Mouse (Mus musculus): ENCODE measurements around the gene Tpst2.

The Tpst2 gene

GRCm38 (mm10) chr5:112256457-112256856, 20.0 kb upstream of the Tpst2 start:
- DNase-seq: no peak

GRCm38 (mm10) chr5:112257896-112258295, 18.6 kb upstream of the Tpst2 start:
- DNase-seq: no peak

GRCm38 (mm10) chr5:112259862-112260650, 16.4 kb upstream of the Tpst2 start:
- DNase-seq: no peak

GRCm38 (mm10) chr5:112260818-112261217, 15.7 kb upstream of the Tpst2 start:
- DNase-seq: no peak

GRCm38 (mm10) chr5:112264099-112264498, 12.4 kb upstream of the Tpst2 start:
- DNase-seq: no peak

- no peak for DNase-seq
These were observed 11.4 kb upstream of the Tpst2 start for GRCm38 (mm10) chr5:112265110-112265509.

GRCm38 (mm10) chr5:112265515-112265914, 11.0 kb upstream of the Tpst2 start:
- DNase-seq: no peak

GRCm38 (mm10) chr5:112266011-112266777, 10.3 kb upstream of the Tpst2 start:
- no peak for DNase-seq

- no peak for DNase-seq
These were observed 5.5 kb upstream of the Tpst2 start for GRCm38 (mm10) chr5:112270764-112271541.

GRCm38 (mm10) chr5:112272934-112273333, 3.6 kb upstream of the Tpst2 start:
- no peak for DNase-seq

GRCm38 (mm10) chr5:112273746-112274463, 2.6 kb upstream of the Tpst2 start:
- DNase-seq: no peak

GRCm38 (mm10) chr5:112275021-112275804, 1.3 kb upstream of the Tpst2 start:
- no peak for DNase-seq

- no peak for DNase-seq
These were observed 437 bp downstream of the Tpst2 start for GRCm38 (mm10) chr5:112276907-112277348.

GRCm38 (mm10) chr5:112277906-112278470, 1.5 kb downstream of the Tpst2 start:
- DNase-seq: no peak

GRCm38 (mm10) chr5:112279181-112280021, 2.9 kb downstream of the Tpst2 start:
- no peak for DNase-seq

GRCm38 (mm10) chr5:112280151-112280550, 3.7 kb downstream of the Tpst2 start:
- DNase-seq: no peak

GRCm38 (mm10) chr5:112280863-112281660, 4.6 kb downstream of the Tpst2 start:
- no peak for DNase-seq

- DNase-seq: no peak
These were observed 5.2 kb downstream of the Tpst2 start for GRCm38 (mm10) chr5:112281676-112282075.

- no peak for DNase-seq
These were observed 5.8 kb downstream of the Tpst2 start for GRCm38 (mm10) chr5:112282123-112282779.

All from cerebellum, adult 11 months (tissue).